Mouse (Mus musculus): ENCODE results near the gene Cxcr5.
A peak's percentile ranks its signal among the peaks of the same experiment; 100 is the strongest.

Cxcr5 gene

GRCm38 (mm10) chr9:44482112-44482511, 79.6 kb downstream of the Cxcr5 start:
- no peak for DNase-seq (ENCODE audit: extremely low spot score, low spot score)

- peak; percentile 82 for DNase-seq (ENCODE audit: extremely low spot score, low spot score)
Measured at GRCm38 (mm10) chr9:44479628-44480428, 81.8 kb downstream of the Cxcr5 start.

GRCm38 (mm10) chr9:44478959-44479605, 82.6 kb downstream of the Cxcr5 start:
- DNase-seq (ENCODE audit: extremely low spot score, low spot score), result no peak

GRCm38 (mm10) chr9:44478229-44478921, 83.3 kb downstream of the Cxcr5 start:
- DNase-seq (ENCODE audit: extremely low spot score, low spot score), result peak; percentile 96

- DNase-seq (ENCODE audit: extremely low spot score, low spot score), result no peak
Measured at GRCm38 (mm10) chr9:44477339-44478228, 84.1 kb downstream of the Cxcr5 start.

- DNase-seq (ENCODE audit: extremely low spot score, low spot score), result no peak
Measured at GRCm38 (mm10) chr9:44475936-44476335, 85.7 kb downstream of the Cxcr5 start.

GRCm38 (mm10) chr9:44474327-44474726, 87.3 kb downstream of the Cxcr5 start:
- DNase-seq (ENCODE audit: extremely low spot score, low spot score), result no peak

- DNase-seq (ENCODE audit: extremely low spot score, low spot score), result no peak
Measured at GRCm38 (mm10) chr9:44473184-44473583, 88.5 kb downstream of the Cxcr5 start.

GRCm38 (mm10) chr9:44468800-44469199, 92.9 kb downstream of the Cxcr5 start:
- no peak for DNase-seq (ENCODE audit: extremely low spot score, low spot score)

GRCm38 (mm10) chr9:44468224-44468623, 93.5 kb downstream of the Cxcr5 start:
- no peak for DNase-seq (ENCODE audit: extremely low spot score, low spot score)

- no peak for DNase-seq (ENCODE audit: extremely low spot score, low spot score)
Measured at GRCm38 (mm10) chr9:44461950-44462349, 99.7 kb downstream of the Cxcr5 start.

Measured in neural tube, embryonic 10.5 days (tissue).